Mouse (Mus musculus) liver, adult 2 months (tissue): ENCODE results near the gene Nme7. TPM values are rescaled to one million over a fixed set of nuclear protein-coding genes. Genes with fewer than 3 reads are reported as not detected.

ENCODE experiments used
- DNase-seq: peaks from one replicate; pipeline ENCODE4 v3.0.0-alpha.2; 2011; ENCODE audit warnings: low read depth, low spot score; ENCODE audit errors: extremely low read depth
- H3K27ac ChIP-seq: fragments of 200-500 bp; replicated peaks from 2 replicates; pipeline ENCODE4 v1.5.1; 2012; ENCODE audit warnings: low read depth, mild to moderate bottlenecking, control low read depth, inconsistent platforms, low read length; ENCODE audit not compliant: insufficient read depth
- H3K27me3 ChIP-seq: fragments of 200-500 bp; 2 replicates; pipeline ENCODE4 v1.6.1; 2012; ENCODE audit warnings: mild to moderate bottlenecking, moderate library complexity, low read length, inconsistent platforms; ENCODE audit not compliant: control insufficient read depth, insufficient read depth
- H3K36me3 ChIP-seq: fragments of 200-500 bp; 2 replicates; pipeline ENCODE4 v1.6.1; 2012; ENCODE audit warnings: low read length, inconsistent platforms; ENCODE audit not compliant: control insufficient read depth, insufficient read depth
- H3K4me1 ChIP-seq: fragments of 200-500 bp; 2 replicates; pipeline ENCODE4 v1.6.1; 2011; ENCODE audit warnings: low read length; ENCODE audit not compliant: control insufficient read depth, insufficient read depth
- H3K4me3 ChIP-seq: fragments of 200-500 bp; 2 replicates; pipeline ENCODE4 v1.5.1; 2011; ENCODE audit warnings: low read depth, mild to moderate bottlenecking, control low read depth, low read length, moderate library complexity; ENCODE audit not compliant: insufficient read depth
- H3K79me2 ChIP-seq: fragments of 200-500 bp; 2 replicates; pipeline ENCODE4 v1.6.1; 2012; ENCODE audit warnings: inconsistent platforms, mild to moderate bottlenecking, low read length, moderate library complexity; ENCODE audit not compliant: control insufficient read depth, insufficient read depth
- H3K9ac ChIP-seq: fragments of 200-500 bp; 2 replicates; pipeline ENCODE4 v1.6.1; 2012; ENCODE audit warnings: low read depth, mild to moderate bottlenecking, control low read depth, inconsistent platforms, low read length
- CTCF ChIP-seq: fragments of 200-500 bp; IDR thresholded peaks from 2 replicates; pipeline ENCODE4 v1.5.1; 2011; ENCODE audit warnings: low read depth, low read length, control low read depth
- POLR2A ChIP-seq: fragments of 200-500 bp; IDR thresholded peaks from 2 replicates; pipeline ENCODE4 v1.6.1; 2011; ENCODE audit warnings: low read length, control low read depth; ENCODE audit not compliant: insufficient read depth; ENCODE audit errors: extremely low read depth
- WGBS: fragments of 180-500 bp; shearing (Covaris S2); methylation state at CpG from one replicate; pipeline ENCODE4 v1.1.7; 2018; 5-methylcytosine and 5-hydroxymethylcytosine counted together
- polyA plus RNA-seq: library from polyadenylated mRNA; depleted of rRNA; stranded (reverse); fragments of >200 nt; gene quantifications from 2 replicates; pipeline ENCODE4 v1.2.3, GENCODE M21; 2012
- total RNA-seq: library from RNA; depleted of rRNA; stranded (reverse); fragments of >200 nt; gene quantifications from 2 replicates; pipeline ENCODE4 v1.2.3, GENCODE M21; 2014

The Nme7 gene
- total and polyA plus RNA-seq, 2 experiments = 3.4 to 17.1 TPM

- Histone ChIP-seq H3K36me3 (no peaks in the 10 kb centered on the region), H3K79me2 (no peaks in the 10 kb centered on the region), H3K4me3 (no peak overlapping the region), H3K4me1 (no peaks in the 10 kb centered on the region), H3K9ac (no peak overlapping the region), H3K27me3 (no peaks in the 10 kb centered on the region), H3K27ac (no peak overlapping the region)
- no peak for DNase-seq
- 78% methylated on average over 3 of the region's 3 CpGs for WGBS
- TF ChIP-seq POLR2A = no peak
- TF ChIP-seq CTCF = no peak
These were observed 88.3 kb downstream of the Nme7 start for GRCm38 (mm10) chr1:164392176-164392575.

- Histone ChIP-seq H3K36me3 (no peaks in the 10 kb centered on the region), H3K27ac (no peak overlapping the region), H3K4me3 (no peak overlapping the region), H3K4me1 (no peaks in the 10 kb centered on the region), H3K79me2 (no peaks in the 10 kb centered on the region; the same call in 1 of the 2 replicates), H3K27me3 (no peaks in the 10 kb centered on the region), H3K9ac (no peak overlapping the region)
- TF ChIP-seq POLR2A = no peak
- TF ChIP-seq CTCF = no peak
- WGBS = 88% methylated on average over 6 of the region's 6 CpGs
- DNase-seq = no peak
These were observed 91.3 kb downstream of the Nme7 start for GRCm38 (mm10) chr1:164395131-164395780.

- Histone ChIP-seq H3K4me1 (no peaks in the 10 kb centered on the region), H3K79me2 (no peaks in the 10 kb centered on the region; the same call in 1 of the 2 replicates), H3K9ac (no peak overlapping the region), H3K27me3 (no peaks in the 10 kb centered on the region), H3K36me3 (no peaks in the 10 kb centered on the region), H3K27ac (no peak overlapping the region), H3K4me3 (no peak overlapping the region)
- no peak for DNase-seq
- WGBS = 58% methylated on average over 4 of the region's 4 CpGs
- TF ChIP-seq CTCF = no peak
- TF ChIP-seq POLR2A = no peak
These were observed 93.8 kb downstream of the Nme7 start for GRCm38 (mm10) chr1:164397672-164398071.

- Histone ChIP-seq H3K36me3 (no peaks in the 10 kb centered on the region; the same call in 1 of the 2 replicates), H3K27me3 (no peaks in the 10 kb centered on the region), H3K4me3 (no peak overlapping the region), H3K27ac (no peak overlapping the region), H3K4me1 (no peaks in the 10 kb centered on the region), H3K9ac (no peak overlapping the region), H3K79me2 (no peaks in the 10 kb centered on the region; the same call in 1 of the 2 replicates)
- DNase-seq = no peak
- 96% methylated on average over 3 of the region's 3 CpGs for WGBS
- no peak for TF ChIP-seq POLR2A
- TF ChIP-seq CTCF = no peak
These were observed 95.7 kb downstream of the Nme7 start for GRCm38 (mm10) chr1:164399578-164399977.

GRCm38 (mm10) chr1:164405385-164405802, 101.5 kb downstream of the Nme7 start:
- no peaks in the 10 kb centered on the region for H3K27me3 ChIP-seq
- DNase-seq = no peak
- no peak overlapping the region for H3K27ac ChIP-seq
- H3K4me1 ChIP-seq = no peaks in the 10 kb centered on the region
- WGBS = 51% methylated on average over 5 of the region's 5 CpGs
- no peaks in the 10 kb centered on the region; the same call in 1 of the 2 replicates for H3K36me3 ChIP-seq
- no peak for TF ChIP-seq CTCF
- TF ChIP-seq POLR2A = no peak
- no peak overlapping the region for H3K9ac ChIP-seq
- H3K79me2 ChIP-seq = no peaks in the 10 kb centered on the region
- no peak overlapping the region for H3K4me3 ChIP-seq

GRCm38 (mm10) chr1:164406506-164406905, 102.6 kb downstream of the Nme7 start:
- TF ChIP-seq POLR2A = no peak
- WGBS = 90% methylated on average over 5 of the region's 5 CpGs
- Histone ChIP-seq H3K79me2 (no peaks in the 10 kb centered on the region), H3K36me3 (no peaks in the 10 kb centered on the region; the same call in 1 of the 2 replicates), H3K4me1 (no peaks in the 10 kb centered on the region), H3K27ac (no peak overlapping the region), H3K4me3 (no peak overlapping the region), H3K27me3 (no peaks in the 10 kb centered on the region), H3K9ac (no peak overlapping the region)
- DNase-seq = no peak
